Mouse (Mus musculus) forebrain, embryonic 13.5 days (tissue): ENCODE data around the gene Micu2. TPM values are rescaled to one million over a fixed set of nuclear protein-coding genes. Genes with fewer than 3 reads are reported as not detected.

Source experiments
- ATAC-seq: fragments of 200-750 bp; cut with Nextera tagmentation; 2 replicates; pipeline ENCODE4 v1.8.0; 2017
- H3K27ac ChIP-seq: fragments of 300-500 bp; sonication (generic); 2 replicates; pipeline ENCODE4 v1.5.1; 2015; ENCODE audit warnings: inconsistent platforms, mild to moderate bottlenecking, moderate library complexity
- H3K27me3 ChIP-seq: fragments of 300-500 bp; sonication (generic); 2 replicates; pipeline ENCODE4 v1.6.1; 2015; ENCODE audit warnings: mild to moderate bottlenecking, inconsistent platforms
- H3K36me3 ChIP-seq: fragments of 300-500 bp; sonication (generic); 2 replicates; pipeline ENCODE4 v1.6.1; 2015; ENCODE audit warnings: mild to moderate bottlenecking, inconsistent platforms; ENCODE audit not compliant: poor library complexity, severe bottlenecking
- H3K4me1 ChIP-seq: fragments of 300-500 bp; sonication (generic); 2 replicates; pipeline ENCODE4 v1.6.1; 2015; ENCODE audit warnings: inconsistent platforms
- H3K4me2 ChIP-seq: fragments of 300-500 bp; sonication (generic); 2 replicates; pipeline ENCODE4 v1.6.1; 2015; ENCODE audit warnings: inconsistent platforms, mild to moderate bottlenecking, moderate library complexity
- H3K4me3 ChIP-seq: fragments of 300-500 bp; sonication (generic); 2 replicates; pipeline ENCODE4 v1.5.1; 2015; ENCODE audit warnings: mild to moderate bottlenecking, inconsistent platforms
- H3K9ac ChIP-seq: fragments of 300-500 bp; sonication (generic); 2 replicates; pipeline ENCODE4 v1.6.1; 2015; ENCODE audit warnings: mild to moderate bottlenecking, inconsistent platforms
- H3K9me3 ChIP-seq: fragments of 300-500 bp; sonication (generic); replicated peaks from 2 replicates; pipeline ENCODE4 v1.6.1; 2016; ENCODE audit warnings: inconsistent platforms
- WGBS: fragments of 180-500 bp; shearing (Covaris S2); methylation state at CpG from one replicate; pipeline ENCODE4 v1.1.7; 2015; 5-methylcytosine and 5-hydroxymethylcytosine counted together
- polyA plus RNA-seq: library from polyadenylated mRNA; unstranded; fragments of >200 nt; fragmentation: Nextera tagmentation; extraction: Ambion mirVana; gene quantifications from 2 replicates; pipeline ENCODE4 v1.2.1, GENCODE M21; 2015

Micu2 gene
- polyA plus RNA-seq = 64.2 and 69.1 TPM in 2 replicates

- H3K36me3 ChIP-seq = peaks cover 2% of the 10 kb centered on the region; the same call in 1 of the 2 replicates
- H3K9ac ChIP-seq = peak within 1 kb of the TSS; percentile 87
- ATAC-seq = peak; percentile 98
- H3K27me3 ChIP-seq = no peaks in the 10 kb centered on the region
- H3K4me2 ChIP-seq = peak within 1 kb of the TSS; percentile 73
- peak within 1 kb of the TSS; percentile 88 for H3K4me3 ChIP-seq
- no peaks in the 10 kb centered on the region for H3K9me3 ChIP-seq
- H3K27ac ChIP-seq = peak within 1 kb of the TSS; percentile 87
- peaks cover 11% of the 10 kb centered on the region for H3K4me1 ChIP-seq
- 2% methylated on average over 68 of the region's 76 CpGs for WGBS
These were observed at the start of gene Micu2 for GRCm38 (mm10) chr14:57998526-57999401. Micu2 (minus strand) TSS chr14:57999262.

GRCm38 (mm10) chr14:58046639-58047284 lies 47.7 kb upstream of the Micu2 start:
- no peak overlapping the region for H3K4me2 ChIP-seq
- no peaks in the 10 kb centered on the region for H3K4me1 ChIP-seq
- 80% methylated on average over 4 of the region's 4 CpGs for WGBS
- no peaks in the 10 kb centered on the region for H3K27me3 ChIP-seq
- no peak overlapping the region for H3K27ac ChIP-seq
- H3K36me3 ChIP-seq = no peaks in the 10 kb centered on the region
- no peak overlapping the region for H3K9ac ChIP-seq
- no peak for ATAC-seq
- no peaks in the 10 kb centered on the region for H3K9me3 ChIP-seq
- no peak overlapping the region for H3K4me3 ChIP-seq

GRCm38 (mm10) chr14:58036174-58036573 lies 37.1 kb upstream of the Micu2 start:
- Histone ChIP-seq H3K9ac (no peak overlapping the region), H3K9me3 (no peaks in the 10 kb centered on the region), H3K4me2 (no peak overlapping the region), H3K27ac (no peak overlapping the region), H3K4me3 (no peak overlapping the region), H3K36me3 (no peaks in the 10 kb centered on the region), H3K4me1 (peaks cover 12% of the 10 kb centered on the region; the same call in 1 of the 2 replicates), H3K27me3 (peaks cover 5% of the 10 kb centered on the region; the same call in 1 of the 2 replicates)
- peak; percentile 24; the same call in 1 of the 2 replicates for ATAC-seq
- WGBS = 7% methylated on average over 6 of the region's 6 CpGs

- H3K4me2 ChIP-seq = no peak overlapping the region
- WGBS = 11% methylated on average over 8 of the region's 8 CpGs
- no peak for ATAC-seq
These were observed 35.5 kb upstream of the Micu2 start for GRCm38 (mm10) chr14:58034567-58034966.

GRCm38 (mm10) chr14:58018869-58019268 lies 19.8 kb upstream of the Micu2 start:
- H3K9me3 ChIP-seq = no peaks in the 10 kb centered on the region
- H3K4me1 ChIP-seq = no peaks in the 10 kb centered on the region
- no peak overlapping the region for H3K9ac ChIP-seq
- no peak overlapping the region for H3K4me2 ChIP-seq
- no peak for ATAC-seq
- no peaks in the 10 kb centered on the region for H3K27me3 ChIP-seq
- H3K4me3 ChIP-seq = no peak overlapping the region
- no peak overlapping the region for H3K27ac ChIP-seq
- WGBS = 43% methylated on average over 2 of the region's 2 CpGs
- H3K36me3 ChIP-seq = no peaks in the 10 kb centered on the region

More at GRCm38 (mm10) chr14:58034567-58034966, 35.5 kb upstream of the Micu2 start:
- Histone ChIP-seq H3K4me3 (no peak overlapping the region), H3K36me3 (no peaks in the 10 kb centered on the region), H3K4me1 (peaks cover 12% of the 10 kb centered on the region; the same call in 1 of the 2 replicates), H3K27ac (no peak overlapping the region), H3K27me3 (peaks cover 1% of the 10 kb centered on the region; the same call in 1 of the 2 replicates), H3K9ac (no peak overlapping the region), H3K9me3 (no peaks in the 10 kb centered on the region)

- Histone ChIP-seq H3K4me3 (no peak overlapping the region), H3K4me1 (0 out of 2 replicates have a peak, but pooled peaks cover 3% of the 10 kb centered on the region), H3K9me3 (no peaks in the 10 kb centered on the region), H3K9ac (no peak overlapping the region), H3K27me3 (no peaks in the 10 kb centered on the region), H3K36me3 (no peaks in the 10 kb centered on the region), H3K27ac (no peak overlapping the region), H3K4me2 (no peak overlapping the region)
- no peak for ATAC-seq
- WGBS = 71% methylated on average over 6 of the region's 6 CpGs
These were observed 4.8 kb upstream of the Micu2 start for GRCm38 (mm10) chr14:58003852-58004251.

GRCm38 (mm10) chr14:58002161-58002560 lies 3.1 kb upstream of the Micu2 start:
- Histone ChIP-seq H3K9ac (no peak overlapping the region), H3K27ac (no peak overlapping the region), H3K36me3 (no peaks in the 10 kb centered on the region), H3K4me3 (no peak overlapping the region), H3K27me3 (no peaks in the 10 kb centered on the region), H3K4me1 (peaks cover 11% of the 10 kb centered on the region), H3K9me3 (no peaks in the 10 kb centered on the region), H3K4me2 (no peak overlapping the region)
- no peak for ATAC-seq
- WGBS = 92% methylated on average over 1 of the region's 1 CpGs

GRCm38 (mm10) chr14:57999402-57999734 lies 306 bp upstream of the Micu2 start:
- H3K9me3 ChIP-seq = no peaks in the 10 kb centered on the region
- 37% methylated on average over 5 of the region's 5 CpGs for WGBS
- peak overlapping the region; percentile 88 for H3K4me3 ChIP-seq
- H3K27ac ChIP-seq = 0 out of 2 replicates have a peak overlapping the region, but pooled peaks have one; percentile 87
- no peaks in the 10 kb centered on the region for H3K27me3 ChIP-seq
- H3K4me1 ChIP-seq = peaks cover 11% of the 10 kb centered on the region
- H3K4me2 ChIP-seq = peak overlapping the region; percentile 73
- no peak for ATAC-seq
- peak overlapping the region; percentile 87 for H3K9ac ChIP-seq
- peaks cover 2% of the 10 kb centered on the region; the same call in 1 of the 2 replicates for H3K36me3 ChIP-seq

GRCm38 (mm10) chr14:57997431-57997830 lies 1.6 kb downstream of the Micu2 start:
- ATAC-seq = no peak
- no peak overlapping the region for H3K4me3 ChIP-seq
- no peaks in the 10 kb centered on the region for H3K9me3 ChIP-seq
- WGBS = 65% methylated on average over 1 of the region's 1 CpGs
- H3K9ac ChIP-seq = no peak overlapping the region
- no peak overlapping the region for H3K27ac ChIP-seq
- H3K36me3 ChIP-seq = peaks cover 2% of the 10 kb centered on the region; the same call in 1 of the 2 replicates
- no peaks in the 10 kb centered on the region for H3K27me3 ChIP-seq
- H3K4me2 ChIP-seq = no peak overlapping the region
- H3K4me1 ChIP-seq = peaks cover 11% of the 10 kb centered on the region

GRCm38 (mm10) chr14:57996210-57996609 lies 2.9 kb downstream of the Micu2 start:
- no peak for ATAC-seq

GRCm38 (mm10) chr14:57991761-57992160 lies 7.3 kb downstream of the Micu2 start:
- Histone ChIP-seq H3K4me3 (no peak overlapping the region), H3K9ac (no peak overlapping the region), H3K36me3 (peaks cover 36% of the 10 kb centered on the region), H3K4me1 (no peaks in the 10 kb centered on the region), H3K9me3 (peaks cover 23% of the 10 kb centered on the region), H3K4me2 (no peak overlapping the region), H3K27me3 (no peaks in the 10 kb centered on the region), H3K27ac (no peak overlapping the region)
- no peak for ATAC-seq

More at GRCm38 (mm10) chr14:57996210-57996609, 2.9 kb downstream of the Micu2 start:
- Histone ChIP-seq H3K4me3 (no peak overlapping the region), H3K9me3 (0 out of 2 replicates have a peak, but pooled peaks cover under 1% of the 10 kb centered on the region), H3K9ac (no peak overlapping the region), H3K36me3 (peaks cover 8% of the 10 kb centered on the region), H3K27ac (no peak overlapping the region), H3K4me2 (no peak overlapping the region), H3K4me1 (peaks cover 11% of the 10 kb centered on the region), H3K27me3 (no peaks in the 10 kb centered on the region)
- WGBS = 90% methylated on average over 3 of the region's 3 CpGs

- H3K27ac ChIP-seq = no peak overlapping the region
- H3K4me2 ChIP-seq = no peak overlapping the region
- H3K9ac ChIP-seq = no peak overlapping the region
- H3K4me1 ChIP-seq = no peaks in the 10 kb centered on the region
- peaks cover 36% of the 10 kb centered on the region for H3K36me3 ChIP-seq
- no peaks in the 10 kb centered on the region for H3K27me3 ChIP-seq
- H3K9me3 ChIP-seq = peaks cover 23% of the 10 kb centered on the region
- ATAC-seq = no peak
- H3K4me3 ChIP-seq = no peak overlapping the region
- whole genome bisulfite sequencing = 97% methylated on average over 2 of the region's 2 CpGs
These were observed 9.9 kb downstream of the Micu2 start for GRCm38 (mm10) chr14:57989162-57989561.
